Mouse (Mus musculus): ENCODE results near the gene Chka. TPM values are rescaled to one million over a fixed set of nuclear protein-coding genes. Genes with fewer than 3 reads are reported as not detected.

Chka gene
- 65.6 and 66.3 TPM in 2 replicates for polyA plus RNA-seq (2015; fragmentation: Nextera tagmentation; extraction: Ambion mirVana)

- no peaks in the 10 kb centered on the region for H3K36me3 ChIP-seq (replicated peaks)
- H3K4me3 ChIP-seq = peak within 1 kb of the TSS; percentile 83
- peak within 1 kb of the TSS; percentile 96 for H3K27ac ChIP-seq
- WGBS = under 1% methylated on average over 51 of the region's 54 CpGs
- H3K4me2 ChIP-seq = peak within 1 kb of the TSS; percentile 62
- H3K27me3 ChIP-seq (replicated peaks) = no peaks in the 10 kb centered on the region
- H3K4me1 ChIP-seq = peaks cover 41% of the 10 kb centered on the region
- peak; percentile 99 for ATAC-seq (replicated peaks)
- H3K9me3 ChIP-seq = no peaks in the 10 kb centered on the region
- peak within 1 kb of the TSS; percentile 92 for H3K9ac ChIP-seq
Measured at GRCm38 (mm10) chr19:3851502-3851962, at the start of gene Chka. Chka (plus strand) TSS chr19:3851773.

- H3K9me3 ChIP-seq = no peaks in the 10 kb centered on the region
- H3K27ac ChIP-seq = no peak overlapping the region
- H3K4me3 ChIP-seq = no peak overlapping the region
- H3K4me1 ChIP-seq = no peaks in the 10 kb centered on the region
- no peaks in the 10 kb centered on the region for H3K27me3 ChIP-seq (replicated peaks)
- no peak overlapping the region for H3K4me2 ChIP-seq
- H3K9ac ChIP-seq = no peak overlapping the region
- no peak for ATAC-seq (replicated peaks)
- WGBS = 88% methylated on average over 7 of the region's 7 CpGs
- H3K36me3 ChIP-seq (replicated peaks) = peaks cover 71% of the 10 kb centered on the region
Measured at GRCm38 (mm10) chr19:3805526-3805925, 46.0 kb upstream of the Chka start.

- Histone ChIP-seq H3K36me3 (replicated peaks) (peaks cover 46% of the 10 kb centered on the region), H3K4me1 (no peaks in the 10 kb centered on the region), H3K4me3 (no peak overlapping the region), H3K27me3 (replicated peaks) (no peaks in the 10 kb centered on the region), H3K9me3 (no peaks in the 10 kb centered on the region), H3K9ac (no peak overlapping the region), H3K4me2 (no peak overlapping the region), H3K27ac (no peak overlapping the region)
- 95% methylated on average over 10 of the region's 10 CpGs for WGBS
- ATAC-seq (replicated peaks) = no peak
Measured at GRCm38 (mm10) chr19:3810536-3811233, 40.9 kb upstream of the Chka start.

GRCm38 (mm10) chr19:3814461-3814860, 37.1 kb upstream of the Chka start:
- no peaks in the 10 kb centered on the region for H3K4me1 ChIP-seq
- H3K27ac ChIP-seq = no peak overlapping the region
- no peak overlapping the region for H3K4me2 ChIP-seq
- no peak overlapping the region for H3K4me3 ChIP-seq
- no peaks in the 10 kb centered on the region for H3K27me3 ChIP-seq (replicated peaks)
- 91% methylated on average over 10 of the region's 10 CpGs for WGBS
- H3K36me3 ChIP-seq (replicated peaks) = peaks cover 30% of the 10 kb centered on the region
- ATAC-seq (replicated peaks) = no peak
- H3K9me3 ChIP-seq = no peaks in the 10 kb centered on the region
- no peak overlapping the region for H3K9ac ChIP-seq

- no peak overlapping the region for H3K4me2 ChIP-seq
- no peaks in the 10 kb centered on the region for H3K9me3 ChIP-seq
- no peak for ATAC-seq (replicated peaks)
- H3K4me3 ChIP-seq = no peak overlapping the region
- H3K9ac ChIP-seq = no peak overlapping the region
- no peak overlapping the region for H3K27ac ChIP-seq
- peaks cover 21% of the 10 kb centered on the region for H3K36me3 ChIP-seq (replicated peaks)
- H3K4me1 ChIP-seq = no peaks in the 10 kb centered on the region
- WGBS = 85% methylated on average over 12 of the region's 12 CpGs
- no peaks in the 10 kb centered on the region for H3K27me3 ChIP-seq (replicated peaks)
Measured at GRCm38 (mm10) chr19:3815824-3816223, 35.7 kb upstream of the Chka start.

GRCm38 (mm10) chr19:3819080-3819479, 32.5 kb upstream of the Chka start:
- 59% methylated on average over 2 of the region's 2 CpGs for WGBS
- Histone ChIP-seq H3K9ac (no peak overlapping the region), H3K27ac (no peak overlapping the region), H3K9me3 (no peaks in the 10 kb centered on the region), H3K4me2 (no peak overlapping the region), H3K4me1 (no peaks in the 10 kb centered on the region), H3K27me3 (replicated peaks) (no peaks in the 10 kb centered on the region), H3K36me3 (replicated peaks) (peaks cover 20% of the 10 kb centered on the region), H3K4me3 (no peak overlapping the region)
- no peak for ATAC-seq (replicated peaks)

- 88% methylated on average over 2 of the region's 2 CpGs for WGBS
- H3K9me3 ChIP-seq = no peaks in the 10 kb centered on the region
- ATAC-seq (replicated peaks) = no peak
- no peaks in the 10 kb centered on the region for H3K4me1 ChIP-seq
- no peak overlapping the region for H3K27ac ChIP-seq
- H3K4me2 ChIP-seq = no peak overlapping the region
- no peaks in the 10 kb centered on the region for H3K27me3 ChIP-seq (replicated peaks)
- H3K36me3 ChIP-seq (replicated peaks) = peaks cover 11% of the 10 kb centered on the region
- H3K9ac ChIP-seq = no peak overlapping the region
- H3K4me3 ChIP-seq = no peak overlapping the region
Measured at GRCm38 (mm10) chr19:3819899-3820444, 31.6 kb upstream of the Chka start.

- H3K4me2 ChIP-seq = no peak overlapping the region
- no peaks in the 10 kb centered on the region for H3K9me3 ChIP-seq
- no peaks in the 10 kb centered on the region for H3K36me3 ChIP-seq (replicated peaks)
- no peaks in the 10 kb centered on the region for H3K27me3 ChIP-seq (replicated peaks)
- ATAC-seq (replicated peaks) = no peak
- H3K4me1 ChIP-seq = no peaks in the 10 kb centered on the region
- no peak overlapping the region for H3K4me3 ChIP-seq
- H3K9ac ChIP-seq = no peak overlapping the region
- H3K27ac ChIP-seq = no peak overlapping the region
Measured at GRCm38 (mm10) chr19:3825044-3825443, 26.5 kb upstream of the Chka start.

GRCm38 (mm10) chr19:3829863-3830262, 21.7 kb upstream of the Chka start:
- Histone ChIP-seq H3K4me2 (no peak overlapping the region), H3K9me3 (no peaks in the 10 kb centered on the region), H3K4me1 (no peaks in the 10 kb centered on the region), H3K27me3 (replicated peaks) (no peaks in the 10 kb centered on the region), H3K4me3 (no peak overlapping the region), H3K27ac (no peak overlapping the region), H3K9ac (no peak overlapping the region), H3K36me3 (replicated peaks) (no peaks in the 10 kb centered on the region)
- no peak for ATAC-seq (replicated peaks)
- WGBS = 86% methylated on average over 3 of the region's 3 CpGs

GRCm38 (mm10) chr19:3831716-3832115, 19.9 kb upstream of the Chka start:
- WGBS = 67% methylated on average over 8 of the region's 8 CpGs
- no peak overlapping the region for H3K4me2 ChIP-seq
- no peak for ATAC-seq (replicated peaks)

GRCm38 (mm10) chr19:3832851-3833353, 18.7 kb upstream of the Chka start:
- WGBS = 77% methylated on average over 4 of the region's 4 CpGs

More at GRCm38 (mm10) chr19:3831716-3832115, 19.9 kb upstream of the Chka start:
- no peaks in the 10 kb centered on the region for H3K4me1 ChIP-seq
- no peak overlapping the region for H3K9ac ChIP-seq
- H3K36me3 ChIP-seq (replicated peaks) = no peaks in the 10 kb centered on the region
- H3K27me3 ChIP-seq (replicated peaks) = no peaks in the 10 kb centered on the region
- H3K9me3 ChIP-seq = no peaks in the 10 kb centered on the region
- no peak overlapping the region for H3K4me3 ChIP-seq
- no peak overlapping the region for H3K27ac ChIP-seq

GRCm38 (mm10) chr19:3834301-3834700, 17.3 kb upstream of the Chka start:
- Histone ChIP-seq H3K9me3 (no peaks in the 10 kb centered on the region), H3K9ac (no peak overlapping the region), H3K4me2 (no peak overlapping the region), H3K4me1 (no peaks in the 10 kb centered on the region), H3K36me3 (replicated peaks) (no peaks in the 10 kb centered on the region), H3K27ac (no peak overlapping the region), H3K4me3 (no peak overlapping the region), H3K27me3 (replicated peaks) (no peaks in the 10 kb centered on the region)
- no peak for ATAC-seq (replicated peaks)
- WGBS = 87% methylated on average over 7 of the region's 7 CpGs

More at GRCm38 (mm10) chr19:3832851-3833353, 18.7 kb upstream of the Chka start:
- no peaks in the 10 kb centered on the region for H3K4me1 ChIP-seq
- no peaks in the 10 kb centered on the region for H3K27me3 ChIP-seq (replicated peaks)
- no peaks in the 10 kb centered on the region for H3K36me3 ChIP-seq (replicated peaks)
- H3K4me2 ChIP-seq = no peak overlapping the region
- no peak overlapping the region for H3K9ac ChIP-seq
- no peak overlapping the region for H3K4me3 ChIP-seq
- no peak overlapping the region for H3K27ac ChIP-seq
- no peaks in the 10 kb centered on the region for H3K9me3 ChIP-seq
- ATAC-seq (replicated peaks) = no peak

GRCm38 (mm10) chr19:3836791-3837190, 14.8 kb upstream of the Chka start:
- Histone ChIP-seq H3K4me1 (no peaks in the 10 kb centered on the region), H3K4me2 (no peak overlapping the region), H3K4me3 (no peak overlapping the region), H3K9me3 (no peaks in the 10 kb centered on the region), H3K27ac (no peak overlapping the region), H3K27me3 (replicated peaks) (no peaks in the 10 kb centered on the region), H3K36me3 (replicated peaks) (no peaks in the 10 kb centered on the region), H3K9ac (no peak overlapping the region)
- ATAC-seq (replicated peaks) = no peak
- 88% methylated on average over 9 of the region's 9 CpGs for WGBS

Data from midbrain, embryonic 15.5 days (tissue).